In the genomic region with DNA sequence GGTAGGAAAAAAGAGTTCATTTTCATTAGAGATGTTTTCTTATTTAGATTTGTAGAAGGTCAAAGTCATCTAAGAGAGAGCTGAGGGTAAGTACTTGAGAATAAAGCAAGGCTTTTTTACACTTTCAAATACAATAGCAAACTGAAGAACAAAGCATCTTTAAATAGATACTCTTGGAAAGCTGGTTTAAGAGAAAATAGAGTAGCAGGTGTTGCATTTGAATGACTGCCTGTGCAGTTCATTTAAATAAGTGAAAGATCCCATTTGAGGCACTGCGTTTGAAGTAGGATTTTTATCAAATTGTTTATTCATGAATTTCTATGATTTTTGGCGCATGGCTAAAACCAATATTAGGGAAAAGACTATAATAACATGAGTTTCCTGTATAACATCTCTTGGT, we compare ENCODE assay signal across 28 mouse cellular contexts. TPM values are rescaled to one million over a fixed set of nuclear protein-coding genes. Genes with fewer than 3 reads are reported as not detected.
"Had no signal": no experiment of that assay in that cellular context is flagged by ENCODE, and none has a peak within 500 bp of the region (broad histone marks: within the 10 kb centered on the region; RNA-seq: fewer than 3 reads in every experiment).

No protein-coding gene starts in this region.

- H3K36me3 ChIP-seq: embryonic facial prominence, embryonic 10.5 days; embryonic facial prominence, embryonic 12.5 days; embryonic facial prominence, embryonic 13.5 days; embryonic facial prominence, embryonic 15.5 days; forebrain, embryonic 12.5 days; forebrain, embryonic 15.5 days; heart, embryonic 10.5 days had no signal

- DNase-seq: cerebellum, adult 8-10 months; cerebellum, adult 9-10 months; cerebellum, adult 9-11 months; cerebellum, postnatal 10 days; cerebellum, postnatal 14 days; cerebellum, postnatal 25 days; cerebellum, postnatal 36 days; embryo, embryonic 11 days; gastrocnemius, adult 2 months; gastrocnemius, postnatal 10 days; gastrocnemius, postnatal 14 days; gastrocnemius, postnatal 25 days; gastrocnemius, postnatal 36 days; heart, adult 11 months; heart, adult 18-20 months; heart, adult 2 months had no signal

- H3K9me3 ChIP-seq: embryonic facial prominence, embryonic 10.5 days; embryonic facial prominence, embryonic 12.5 days; embryonic facial prominence, embryonic 13.5 days; embryonic facial prominence, embryonic 15.5 days; forebrain, embryonic 12.5 days; forebrain, embryonic 15.5 days; heart, embryonic 10.5 days had no signal

- H3K4me1 ChIP-seq: embryonic facial prominence, embryonic 10.5 days; embryonic facial prominence, embryonic 12.5 days; embryonic facial prominence, embryonic 13.5 days; embryonic facial prominence, embryonic 15.5 days; forebrain, embryonic 12.5 days; heart, embryonic 10.5 days had no signal

- H3K27me3 ChIP-seq: embryonic facial prominence, embryonic 12.5 days; embryonic facial prominence, embryonic 13.5 days; embryonic facial prominence, embryonic 15.5 days; forebrain, embryonic 12.5 days; forebrain, embryonic 15.5 days had no signal

- ATAC-seq: forebrain, embryonic 15.5 days; forebrain, embryonic 16.5 days had no signal

- H3K9ac ChIP-seq: embryonic facial prominence, embryonic 12.5 days; embryonic facial prominence, embryonic 13.5 days; embryonic facial prominence, embryonic 15.5 days; forebrain, embryonic 12.5 days; forebrain, embryonic 15.5 days had no signal

- H3K4me3 ChIP-seq: embryonic facial prominence, embryonic 10.5 days; embryonic facial prominence, embryonic 12.5 days; embryonic facial prominence, embryonic 13.5 days; embryonic facial prominence, embryonic 15.5 days; erythroblast, embryonic 14.5 days; forebrain, embryonic 12.5 days; forebrain, embryonic 15.5 days; gastrocnemius, adult 2 months; heart, adult 2 months; heart, embryonic 10.5 days had no signal

- H3K27ac ChIP-seq: embryonic facial prominence, embryonic 10.5 days; embryonic facial prominence, embryonic 12.5 days; embryonic facial prominence, embryonic 13.5 days; embryonic facial prominence, embryonic 15.5 days; forebrain, embryonic 12.5 days; forebrain, embryonic 15.5 days; gastrocnemius, adult 2 months; heart, adult 2 months; heart, embryonic 10.5 days had no signal

- H3K4me2 ChIP-seq: embryonic facial prominence, embryonic 12.5 days; embryonic facial prominence, embryonic 13.5 days; embryonic facial prominence, embryonic 15.5 days; forebrain, embryonic 12.5 days; forebrain, embryonic 15.5 days; heart, embryonic 11.5 days had no signal

RNA-seq across cellular contexts. Expression of a gene that starts 55.1 kb away (rescaled TPM):
- total RNA-seq: gastrocnemius, adult 18-20 months; gastrocnemius, adult 2 months; gastrocnemius, adult 8-10 months; gastrocnemius, postnatal 10 days; gastrocnemius, postnatal 14 days; gastrocnemius, postnatal 25 days; gastrocnemius, postnatal 36 days had no signal
- polyA plus RNA-seq: erythroblast, embryonic 14.5 days had no signal
